Mouse (Mus musculus): Measurements from ENCODE around the gene Manba. TPM values are rescaled to one million over a fixed set of nuclear protein-coding genes. Genes with fewer than 3 reads are reported as not detected.

The Manba gene
- polyA plus RNA-seq, 1 experiment from 2014 or later, result 8.0 TPM

DNA sequence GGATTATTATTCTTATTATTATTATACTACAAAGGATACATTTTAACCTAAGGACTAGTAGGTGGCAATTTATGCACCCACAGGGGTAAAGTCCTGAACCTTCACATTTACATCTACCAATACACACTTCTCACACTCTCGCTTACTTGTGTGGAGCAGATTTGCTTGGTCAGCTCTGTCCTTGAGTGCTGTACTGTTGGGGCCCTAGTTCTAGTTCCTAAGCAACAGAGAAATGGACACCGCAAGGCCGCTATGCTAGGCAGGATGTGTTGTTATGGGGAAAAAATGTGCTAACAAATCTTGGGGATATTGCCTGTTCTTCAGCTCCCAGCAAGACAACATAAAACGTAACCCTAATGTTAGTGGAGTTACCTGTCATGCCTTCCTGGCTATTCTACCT lies 106.6 kb downstream of the Manba start:
- H3K27ac ChIP-seq (ENCODE audit: low read depth), result no peak overlapping the region
- no peak overlapping the region for H3K9ac ChIP-seq (replicated peaks)
- H3K4me2 ChIP-seq (ENCODE audit: low read depth, low read length), result no peak overlapping the region
- H3K27me3 ChIP-seq (ENCODE audit: insufficient read depth, low read length), result no peaks in the 10 kb centered on the region
- 91% methylated on average over 4 of the region's 4 CpGs for WGBS (ENCODE audit: insufficient replicate concordance)
- ATAC-seq (no peak), DNase-seq (no peak)
- peaks cover 82% of the 10 kb centered on the region for H3K36me3 ChIP-seq (replicated peaks; ENCODE audit: insufficient read depth, low read length)
- H3K9me3 ChIP-seq (ENCODE audit: low read length), result no peaks in the 10 kb centered on the region
- 0 out of 2 replicates have a peak, but pooled peaks cover 2% of the 10 kb centered on the region for H3K4me1 ChIP-seq (ENCODE audit: insufficient read depth)
- TF ChIP-seq EP300 (IDR thresholded peaks at IDR 0.05; ENCODE audit: low read depth), result no peak
- TF ChIP-seq CTCF (IDR thresholded peaks at IDR 0.05; ENCODE audit: low read depth), result no peak
- no peak overlapping the region for H3K4me3 ChIP-seq (ENCODE audit: low read depth, low read length)

DNA sequence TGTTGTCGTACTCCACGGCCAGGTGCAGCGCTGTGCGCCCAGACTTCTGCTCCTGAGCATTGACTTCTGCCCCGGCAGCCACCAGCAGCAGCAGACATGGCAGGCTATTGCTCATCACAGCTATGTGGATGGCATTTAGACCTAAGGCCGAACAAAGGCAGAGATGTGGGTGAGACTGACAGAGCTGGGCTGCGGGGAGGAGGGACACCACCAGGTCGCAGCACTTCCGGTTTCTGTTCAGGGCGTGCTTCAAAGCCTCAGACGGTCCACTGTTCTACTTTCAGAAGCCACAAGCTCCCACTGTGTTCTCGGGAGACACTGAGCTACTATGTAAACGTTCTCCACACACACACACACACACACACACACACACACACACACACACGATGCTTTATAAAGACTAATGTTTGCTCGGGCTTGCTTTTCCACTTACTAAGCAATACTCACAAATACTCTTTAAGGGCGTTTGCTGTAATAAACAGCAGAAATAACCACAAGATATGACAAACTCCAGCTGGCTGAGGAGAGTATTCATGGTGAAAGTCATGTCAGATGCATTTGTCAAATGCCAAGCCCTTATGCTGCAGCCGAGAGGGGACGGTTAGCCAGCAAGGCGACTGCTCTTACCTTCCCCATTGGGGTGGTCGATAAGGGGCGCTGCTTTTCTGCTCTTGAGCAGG lies 109.0 kb downstream of the Manba start:
- DNase-seq, result no peak
- WGBS (ENCODE audit: insufficient replicate concordance), result 62% methylated on average over 21 of the region's 21 CpGs
- Histone ChIP-seq H3K9ac (replicated peaks) (no peak overlapping the region), H3K27ac (ENCODE audit: low read depth) (no peak overlapping the region), H3K4me3 (ENCODE audit: low read depth, low read length) (no peak overlapping the region), H3K4me2 (ENCODE audit: low read depth, low read length) (no peak overlapping the region), H3K4me1 (ENCODE audit: insufficient read depth) (peaks cover 2% of the 10 kb centered on the region; the same call in 1 of the 2 replicates), H3K36me3 (replicated peaks; ENCODE audit: insufficient read depth, low read length) (peaks cover 64% of the 10 kb centered on the region), H3K9me3 (ENCODE audit: low read length) (no peaks in the 10 kb centered on the region), H3K27me3 (ENCODE audit: insufficient read depth, low read length) (no peaks in the 10 kb centered on the region)
- TF ChIP-seq EP300 (IDR thresholded peaks at IDR 0.05; ENCODE audit: low read depth), result no peak
- TF ChIP-seq CTCF (IDR thresholded peaks at IDR 0.05; ENCODE audit: low read depth), result peak; percentile 26
- ATAC-seq, result peak; percentile 47; the same call in 1 of the 2 replicates

DNA sequence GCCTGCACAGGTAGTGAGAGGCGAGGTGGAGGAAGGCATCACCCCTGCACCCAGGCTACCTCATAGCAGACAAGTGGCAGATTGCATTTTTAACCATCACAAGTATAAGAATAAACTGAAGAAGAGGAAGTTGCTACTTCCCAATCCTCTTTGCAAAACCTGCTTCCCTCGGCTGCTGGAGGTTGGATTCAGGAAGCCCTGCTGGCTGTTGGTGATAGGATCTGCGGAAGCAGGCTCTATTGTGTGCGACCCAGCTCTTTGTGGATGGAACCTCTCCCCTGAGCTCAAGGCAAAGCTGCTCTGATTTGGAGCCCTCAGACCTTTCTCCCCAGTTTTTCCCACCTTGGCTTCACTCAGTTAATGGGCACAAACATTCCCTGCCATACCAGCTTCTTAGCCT lies 111.6 kb downstream of the Manba start:
- ATAC-seq (no peak), DNase-seq (no peak)
- Histone ChIP-seq H3K4me1 (ENCODE audit: insufficient read depth) (peaks cover 2% of the 10 kb centered on the region; the same call in 1 of the 2 replicates), H3K9ac (replicated peaks) (no peak overlapping the region), H3K4me3 (ENCODE audit: low read depth, low read length) (no peak overlapping the region), H3K27ac (ENCODE audit: low read depth) (peak overlapping the region; percentile 48), H3K4me2 (ENCODE audit: low read depth, low read length) (no peak overlapping the region), H3K9me3 (ENCODE audit: low read length) (no peaks in the 10 kb centered on the region), H3K27me3 (ENCODE audit: insufficient read depth, low read length) (no peaks in the 10 kb centered on the region), H3K36me3 (replicated peaks; ENCODE audit: insufficient read depth, low read length) (peaks cover 52% of the 10 kb centered on the region)
- TF ChIP-seq EP300 (IDR thresholded peaks at IDR 0.05; ENCODE audit: low read depth), result no peak
- no peak for TF ChIP-seq CTCF (IDR thresholded peaks at IDR 0.05; ENCODE audit: low read depth)
- WGBS (ENCODE audit: insufficient replicate concordance), result 44% methylated on average over 4 of the region's 4 CpGs

DNA sequence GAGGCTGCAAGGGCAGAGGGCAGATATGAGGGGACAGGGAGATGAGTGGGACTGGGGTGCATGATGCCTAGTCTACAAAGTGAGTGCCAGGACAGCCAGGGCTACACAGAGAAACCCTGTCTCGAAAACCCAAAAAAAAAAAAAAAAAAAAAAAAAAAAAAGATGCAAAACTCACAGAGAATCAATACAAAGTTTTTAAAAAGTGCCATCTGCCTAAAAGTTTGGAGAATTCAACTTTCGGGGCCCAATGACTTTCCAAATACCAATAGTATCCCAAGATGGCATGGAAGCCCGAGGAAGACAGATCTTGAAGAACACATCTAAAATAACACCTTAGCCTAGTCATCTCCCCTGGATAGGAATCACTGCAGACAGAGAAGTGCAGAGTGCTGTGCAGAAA lies 112.9 kb downstream of the Manba start:
- peaks cover 2% of the 10 kb centered on the region; the same call in 1 of the 2 replicates for H3K4me1 ChIP-seq (ENCODE audit: insufficient read depth)
- WGBS (ENCODE audit: insufficient replicate concordance), result 85% methylated on average over 3 of the region's 3 CpGs
- H3K4me3 ChIP-seq (ENCODE audit: low read depth, low read length), result no peak overlapping the region
- no peak for DNase-seq
- no peak overlapping the region for H3K9ac ChIP-seq (replicated peaks)
- ATAC-seq, result no peak
- no peaks in the 10 kb centered on the region for H3K27me3 ChIP-seq (ENCODE audit: insufficient read depth, low read length)
- H3K4me2 ChIP-seq (ENCODE audit: low read depth, low read length), result no peak overlapping the region
- peaks cover 51% of the 10 kb centered on the region for H3K36me3 ChIP-seq (replicated peaks; ENCODE audit: insufficient read depth, low read length)
- no peak overlapping the region for H3K27ac ChIP-seq (ENCODE audit: low read depth)
- no peaks in the 10 kb centered on the region for H3K9me3 ChIP-seq (ENCODE audit: low read length)
- no peak for TF ChIP-seq EP300 (IDR thresholded peaks at IDR 0.05; ENCODE audit: low read depth)
- TF ChIP-seq CTCF (IDR thresholded peaks at IDR 0.05; ENCODE audit: low read depth), result no peak

DNA sequence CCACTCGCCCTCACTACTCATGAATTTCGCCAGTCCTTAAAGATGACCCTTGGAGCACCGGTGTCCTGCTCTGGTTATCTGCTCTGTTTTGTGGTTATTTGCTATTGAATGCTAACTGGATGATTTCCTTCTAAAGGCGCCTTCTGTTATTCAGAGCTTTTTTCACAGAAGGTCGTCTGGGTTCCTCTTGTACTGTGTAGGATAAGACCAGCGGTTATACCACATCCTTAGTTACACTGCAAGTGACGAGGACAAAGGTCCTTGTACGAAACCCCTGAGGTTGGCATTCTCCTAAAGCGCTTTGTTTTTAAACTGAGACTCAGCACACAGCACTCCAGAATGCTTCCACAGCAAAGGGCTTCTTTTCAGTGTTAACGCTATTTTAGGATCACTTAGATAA lies 117.3 kb downstream of the Manba start:
- Histone ChIP-seq H3K27ac (ENCODE audit: low read depth) (0 out of 2 replicates have a peak overlapping the region, but pooled peaks have one; percentile 3), H3K36me3 (replicated peaks; ENCODE audit: insufficient read depth, low read length) (peaks cover 58% of the 10 kb centered on the region), H3K4me3 (ENCODE audit: low read depth, low read length) (no peak overlapping the region), H3K4me1 (ENCODE audit: insufficient read depth) (peaks cover 13% of the 10 kb centered on the region), H3K9ac (replicated peaks) (no peak overlapping the region), H3K27me3 (ENCODE audit: insufficient read depth, low read length) (no peaks in the 10 kb centered on the region), H3K4me2 (ENCODE audit: low read depth, low read length) (no peak overlapping the region), H3K9me3 (ENCODE audit: low read length) (no peaks in the 10 kb centered on the region)
- 45% methylated on average over 10 of the region's 10 CpGs for WGBS (ENCODE audit: insufficient replicate concordance)
- DNase-seq (no peak), ATAC-seq (no peak; the same call in 1 of the 2 replicates)
- no peak for TF ChIP-seq EP300 (IDR thresholded peaks at IDR 0.05; ENCODE audit: low read depth)
- TF ChIP-seq CTCF (IDR thresholded peaks at IDR 0.05; ENCODE audit: low read depth), result no peak

DNA sequence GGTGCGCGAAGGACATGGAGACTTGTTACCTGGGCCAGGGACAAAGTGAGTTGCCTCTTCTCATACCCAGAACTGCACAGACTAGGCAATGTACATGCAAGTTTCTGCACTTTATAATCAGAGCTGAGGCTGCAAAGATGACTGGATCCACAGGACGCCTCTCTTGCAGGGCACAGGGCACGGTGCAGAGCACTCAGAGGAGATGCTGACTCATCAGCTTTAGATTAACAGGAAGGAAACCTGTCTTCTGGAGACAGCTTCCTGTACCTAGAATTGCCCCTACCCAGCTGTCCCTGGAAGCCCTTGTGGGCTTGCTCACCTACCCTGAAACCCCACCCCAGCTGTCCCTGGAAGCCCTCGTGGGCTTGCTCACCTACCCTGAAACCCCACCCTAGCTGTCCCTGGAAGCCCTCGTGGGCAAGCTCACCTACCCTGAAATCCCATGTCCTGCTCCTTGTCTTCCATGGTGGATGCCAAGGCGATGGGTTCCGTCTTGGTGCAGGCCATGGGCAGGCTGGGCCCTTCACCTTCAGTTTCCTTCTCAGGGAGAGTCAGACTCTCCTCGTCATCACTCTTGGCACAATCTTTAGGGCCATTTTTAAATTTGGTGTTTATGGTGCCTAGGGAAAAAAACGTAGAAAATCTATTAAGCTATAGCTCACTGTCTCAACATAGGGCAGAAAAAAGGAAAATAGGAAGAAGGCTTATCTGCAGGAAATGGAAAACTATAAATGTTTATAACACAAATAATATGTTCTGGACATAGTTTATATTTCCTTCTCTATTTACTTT lies 119.4 kb downstream of the Manba start:
- Histone ChIP-seq H3K9ac (replicated peaks) (no peak overlapping the region), H3K9me3 (ENCODE audit: low read length) (no peaks in the 10 kb centered on the region), H3K4me2 (ENCODE audit: low read depth, low read length) (no peak overlapping the region), H3K4me3 (ENCODE audit: low read depth, low read length) (no peak overlapping the region), H3K27me3 (ENCODE audit: insufficient read depth, low read length) (no peaks in the 10 kb centered on the region), H3K27ac (ENCODE audit: low read depth) (peak overlapping the region; percentile 55), H3K4me1 (ENCODE audit: insufficient read depth) (peaks cover 13% of the 10 kb centered on the region), H3K36me3 (replicated peaks; ENCODE audit: insufficient read depth, low read length) (peaks cover 58% of the 10 kb centered on the region)
- ATAC-seq, result peak; percentile 24
- WGBS (ENCODE audit: insufficient replicate concordance), result 62% methylated on average over 10 of the region's 10 CpGs
- DNase-seq, result no peak
- TF ChIP-seq EP300 (IDR thresholded peaks at IDR 0.05; ENCODE audit: low read depth) (no peak), CTCF (IDR thresholded peaks at IDR 0.05; ENCODE audit: low read depth) (no peak)
